Mouse (Mus musculus) neural tube, embryonic 13.5 days (tissue): ENCODE data around the gene Dnase1l3. TPM values are rescaled to one million over a fixed set of nuclear protein-coding genes. Genes with fewer than 3 reads are reported as not detected.

Experiments
- ATAC-seq: fragments of 200-750 bp; cut with Nextera tagmentation; 2 replicates; pipeline ENCODE4 v1.8.0; 2017; ENCODE audit warnings: low read depth, mild to moderate bottlenecking, moderate TSS enrichment, moderate library complexity
- H3K27ac ChIP-seq: fragments of 300-500 bp; sonication (generic); replicated peaks from 2 replicates; pipeline ENCODE4 v1.5.1; 2015; ENCODE audit warnings: moderate library complexity, mild to moderate bottlenecking, inconsistent platforms
- H3K27me3 ChIP-seq: fragments of 300-500 bp; sonication (generic); 2 replicates; pipeline ENCODE4 v1.6.1; 2015; ENCODE audit warnings: mild to moderate bottlenecking, inconsistent platforms
- H3K36me3 ChIP-seq: fragments of 300-500 bp; sonication (generic); 2 replicates; pipeline ENCODE4 v1.6.1; 2015; ENCODE audit warnings: mild to moderate bottlenecking, inconsistent platforms
- H3K4me1 ChIP-seq: fragments of 300-500 bp; sonication (generic); replicated peaks from 2 replicates; pipeline ENCODE4 v1.6.1; 2015; ENCODE audit warnings: inconsistent platforms
- H3K4me2 ChIP-seq: fragments of 300-500 bp; sonication (generic); 2 replicates; pipeline ENCODE4 v1.6.1; 2015; ENCODE audit warnings: inconsistent platforms, mild to moderate bottlenecking, moderate library complexity
- H3K4me3 ChIP-seq: fragments of 300-500 bp; sonication (generic); 2 replicates; pipeline ENCODE4 v1.5.1; 2015; ENCODE audit warnings: mild to moderate bottlenecking, inconsistent platforms
- H3K9ac ChIP-seq: fragments of 300-500 bp; sonication (generic); 2 replicates; pipeline ENCODE4 v1.6.1; 2015; ENCODE audit warnings: moderate library complexity, mild to moderate bottlenecking, inconsistent platforms
- H3K9me3 ChIP-seq: fragments of 300-500 bp; sonication (generic); 2 replicates; pipeline ENCODE4 v1.6.1; 2016; ENCODE audit warnings: inconsistent platforms
- WGBS: fragments of 180-500 bp; shearing (Covaris S2); methylation state at CpG from one replicate; pipeline ENCODE4 v1.1.7; 2015; 5-methylcytosine and 5-hydroxymethylcytosine counted together
- polyA plus RNA-seq: library from polyadenylated mRNA; unstranded; fragments of >200 nt; fragmentation: Nextera tagmentation; extraction: Ambion mirVana; gene quantifications from 2 replicates; pipeline ENCODE4 v1.2.1, GENCODE M21; 2015

Dnase1l3 gene
- polyA plus RNA-seq, 1 experiment from 2014 or later: 0.06 TPM

- H3K36me3 ChIP-seq: peaks cover 75% of the 10 kb centered on the region
- H3K4me1 ChIP-seq: peaks cover 18% of the 10 kb centered on the region; the same call in 1 of the 2 replicates
- H3K4me2 ChIP-seq: no peak overlapping the region
- H3K4me3 ChIP-seq: no peak overlapping the region
- 74% methylated on average over 7 of the region's 7 CpGs for WGBS
- H3K9ac ChIP-seq: no peak overlapping the region
- no peaks in the 10 kb centered on the region for H3K27me3 ChIP-seq
- no peak for ATAC-seq
- H3K27ac ChIP-seq: peak overlapping the region; percentile 28; the same call in 1 of the 2 replicates
- no peaks in the 10 kb centered on the region for H3K9me3 ChIP-seq
Observed at GRCm38 (mm10) chr14:7943101-7943800, 51.1 kb downstream of the Dnase1l3 start.

GRCm38 (mm10) chr14:7941413-7941812 is 53.0 kb downstream of the Dnase1l3 start:
- 82% methylated on average over 5 of the region's 5 CpGs for WGBS

GRCm38 (mm10) chr14:7938809-7939784 is 55.3 kb downstream of the Dnase1l3 start:
- H3K9ac ChIP-seq: no peak overlapping the region
- no peak overlapping the region for H3K27ac ChIP-seq
- peaks cover 30% of the 10 kb centered on the region for H3K4me1 ChIP-seq
- WGBS: 80% methylated on average over 19 of the region's 19 CpGs
- ATAC-seq: no peak
- H3K9me3 ChIP-seq: no peaks in the 10 kb centered on the region
- peaks cover 75% of the 10 kb centered on the region for H3K36me3 ChIP-seq
- H3K27me3 ChIP-seq: no peaks in the 10 kb centered on the region
- H3K4me2 ChIP-seq: no peak overlapping the region
- no peak overlapping the region for H3K4me3 ChIP-seq

More at GRCm38 (mm10) chr14:7941413-7941812, 53.0 kb downstream of the Dnase1l3 start:
- Histone ChIP-seq H3K27me3 (no peaks in the 10 kb centered on the region), H3K4me1 (peaks cover 29% of the 10 kb centered on the region), H3K9ac (no peak overlapping the region), H3K4me3 (no peak overlapping the region), H3K9me3 (no peaks in the 10 kb centered on the region), H3K36me3 (peaks cover 69% of the 10 kb centered on the region), H3K27ac (no peak overlapping the region), H3K4me2 (no peak overlapping the region)
- ATAC-seq: no peak

GRCm38 (mm10) chr14:7937052-7937630 is 57.2 kb downstream of the Dnase1l3 start:
- peak; percentile 51 for ATAC-seq
- no peak overlapping the region; the same call in 1 of the 2 replicates for H3K27ac ChIP-seq
- H3K9ac ChIP-seq: no peak overlapping the region
- H3K4me1 ChIP-seq: peaks cover 16% of the 10 kb centered on the region
- no peaks in the 10 kb centered on the region for H3K27me3 ChIP-seq
- peaks cover 75% of the 10 kb centered on the region for H3K36me3 ChIP-seq
- no peaks in the 10 kb centered on the region for H3K9me3 ChIP-seq
- 19% methylated on average over 17 of the region's 17 CpGs for WGBS
- 0 out of 2 replicates have a peak overlapping the region, but pooled peaks have one; percentile 20 for H3K4me2 ChIP-seq
- no peak overlapping the region for H3K4me3 ChIP-seq

GRCm38 (mm10) chr14:7934166-7934565 is 60.2 kb downstream of the Dnase1l3 start:
- ATAC-seq: no peak
- 92% methylated on average over 7 of the region's 7 CpGs for WGBS
- Histone ChIP-seq H3K36me3 (peaks cover 80% of the 10 kb centered on the region), H3K9ac (no peak overlapping the region), H3K4me1 (peaks cover 16% of the 10 kb centered on the region), H3K4me2 (no peak overlapping the region), H3K27ac (no peak overlapping the region), H3K27me3 (no peaks in the 10 kb centered on the region), H3K4me3 (no peak overlapping the region), H3K9me3 (no peaks in the 10 kb centered on the region)

GRCm38 (mm10) chr14:7932151-7932550 is 62.2 kb downstream of the Dnase1l3 start:
- Histone ChIP-seq H3K4me1 (peaks cover 7% of the 10 kb centered on the region), H3K4me2 (no peak overlapping the region), H3K27me3 (no peaks in the 10 kb centered on the region), H3K27ac (no peak overlapping the region), H3K9me3 (no peaks in the 10 kb centered on the region), H3K4me3 (no peak overlapping the region), H3K36me3 (peaks cover 87% of the 10 kb centered on the region), H3K9ac (no peak overlapping the region)
- WGBS: 94% methylated on average over 4 of the region's 4 CpGs
- ATAC-seq: no peak

- no peak overlapping the region for H3K4me2 ChIP-seq
- no peak for ATAC-seq
- H3K36me3 ChIP-seq: peaks cover 88% of the 10 kb centered on the region
- 90% methylated on average over 7 of the region's 7 CpGs for WGBS
- H3K4me3 ChIP-seq: no peak overlapping the region
- H3K4me1 ChIP-seq: no peaks in the 10 kb centered on the region
- H3K27me3 ChIP-seq: no peaks in the 10 kb centered on the region
- no peaks in the 10 kb centered on the region for H3K9me3 ChIP-seq
- no peak overlapping the region for H3K27ac ChIP-seq
- H3K9ac ChIP-seq: no peak overlapping the region
Observed at GRCm38 (mm10) chr14:7929029-7929428, 65.3 kb downstream of the Dnase1l3 start.

- Histone ChIP-seq H3K27ac (no peak overlapping the region), H3K9ac (no peak overlapping the region), H3K9me3 (no peaks in the 10 kb centered on the region), H3K4me3 (no peak overlapping the region), H3K4me2 (no peak overlapping the region), H3K27me3 (no peaks in the 10 kb centered on the region), H3K36me3 (peaks cover 88% of the 10 kb centered on the region), H3K4me1 (no peaks in the 10 kb centered on the region)
- ATAC-seq: no peak
- WGBS: 81% methylated on average over 1 of the region's 1 CpGs
Observed at GRCm38 (mm10) chr14:7928362-7928761, 66.0 kb downstream of the Dnase1l3 start.

- Histone ChIP-seq H3K36me3 (peaks cover 86% of the 10 kb centered on the region), H3K27me3 (no peaks in the 10 kb centered on the region), H3K4me2 (no peak overlapping the region), H3K9me3 (no peaks in the 10 kb centered on the region), H3K9ac (no peak overlapping the region), H3K4me1 (no peaks in the 10 kb centered on the region), H3K27ac (no peak overlapping the region), H3K4me3 (no peak overlapping the region)
- ATAC-seq: no peak
Observed at GRCm38 (mm10) chr14:7923635-7924034, 70.7 kb downstream of the Dnase1l3 start.

- Histone ChIP-seq H3K4me1 (no peaks in the 10 kb centered on the region), H3K36me3 (peaks cover 93% of the 10 kb centered on the region), H3K9ac (no peak overlapping the region), H3K4me3 (no peak overlapping the region), H3K27ac (no peak overlapping the region), H3K9me3 (no peaks in the 10 kb centered on the region), H3K4me2 (no peak overlapping the region), H3K27me3 (no peaks in the 10 kb centered on the region)
- ATAC-seq: no peak
- WGBS: 94% methylated on average over 5 of the region's 5 CpGs
Observed at GRCm38 (mm10) chr14:7921459-7921858, 72.9 kb downstream of the Dnase1l3 start.

GRCm38 (mm10) chr14:7919921-7920320 is 74.5 kb downstream of the Dnase1l3 start:
- Histone ChIP-seq H3K27me3 (no peaks in the 10 kb centered on the region), H3K4me3 (no peak overlapping the region), H3K9me3 (no peaks in the 10 kb centered on the region), H3K4me1 (no peaks in the 10 kb centered on the region), H3K9ac (no peak overlapping the region), H3K36me3 (peaks cover 94% of the 10 kb centered on the region), H3K4me2 (no peak overlapping the region), H3K27ac (no peak overlapping the region)
- no peak for ATAC-seq
- 78% methylated on average over 4 of the region's 4 CpGs for WGBS

- Histone ChIP-seq H3K9ac (no peak overlapping the region), H3K27me3 (no peaks in the 10 kb centered on the region), H3K9me3 (no peaks in the 10 kb centered on the region), H3K4me3 (no peak overlapping the region), H3K36me3 (peaks cover 95% of the 10 kb centered on the region), H3K4me2 (no peak overlapping the region), H3K4me1 (no peaks in the 10 kb centered on the region), H3K27ac (no peak overlapping the region)
- no peak for ATAC-seq
- WGBS: 93% methylated on average over 5 of the region's 5 CpGs
Observed at GRCm38 (mm10) chr14:7919309-7919708, 75.1 kb downstream of the Dnase1l3 start.
